Mouse (Mus musculus): Measurements from ENCODE around the gene Memo1.

Gene Memo1

GRCm38 (mm10) chr17:74293687-74294425 lies 1.5 kb downstream of the Memo1 start:
- DNase-seq (ENCODE audit: low spot score), result peak; percentile 61

- DNase-seq (ENCODE audit: low spot score), result no peak
Measured at GRCm38 (mm10) chr17:74291640-74292361, 3.5 kb downstream of the Memo1 start.

GRCm38 (mm10) chr17:74290869-74291268 lies 4.5 kb downstream of the Memo1 start:
- DNase-seq (ENCODE audit: low spot score), result no peak

- DNase-seq (ENCODE audit: low spot score), result no peak
Measured at GRCm38 (mm10) chr17:74290198-74290597, 5.1 kb downstream of the Memo1 start.

- DNase-seq (ENCODE audit: low spot score), result no peak
Measured at GRCm38 (mm10) chr17:74288626-74289025, 6.7 kb downstream of the Memo1 start.

GRCm38 (mm10) chr17:74286140-74286730 lies 9.1 kb downstream of the Memo1 start:
- DNase-seq (ENCODE audit: low spot score), result no peak

GRCm38 (mm10) chr17:74285730-74286129 lies 9.6 kb downstream of the Memo1 start:
- DNase-seq (ENCODE audit: low spot score), result no peak

- DNase-seq (ENCODE audit: low spot score), result no peak
Measured at GRCm38 (mm10) chr17:74284397-74285115, 10.8 kb downstream of the Memo1 start.

GRCm38 (mm10) chr17:74282024-74282423 lies 13.3 kb downstream of the Memo1 start:
- DNase-seq (ENCODE audit: low spot score), result no peak

GRCm38 (mm10) chr17:74278966-74279869 lies 16.1 kb downstream of the Memo1 start:
- no peak for DNase-seq (ENCODE audit: low spot score)

- DNase-seq (ENCODE audit: low spot score), result no peak
Measured at GRCm38 (mm10) chr17:74274471-74274870, 20.9 kb downstream of the Memo1 start.

- no peak for DNase-seq (ENCODE audit: low spot score)
Measured at GRCm38 (mm10) chr17:74272683-74273205, 22.6 kb downstream of the Memo1 start.

GRCm38 (mm10) chr17:74271541-74272268 lies 23.6 kb downstream of the Memo1 start:
- no peak for DNase-seq (ENCODE audit: low spot score)

- DNase-seq (ENCODE audit: low spot score), result no peak
Measured at GRCm38 (mm10) chr17:74270205-74270604, 25.1 kb downstream of the Memo1 start.

- DNase-seq (ENCODE audit: low spot score), result no peak
Measured at GRCm38 (mm10) chr17:74267415-74268180, 27.7 kb downstream of the Memo1 start.

- DNase-seq (ENCODE audit: low spot score), result no peak
Measured at GRCm38 (mm10) chr17:74265636-74266035, 29.7 kb downstream of the Memo1 start.

GRCm38 (mm10) chr17:74265156-74265505 lies 30.2 kb downstream of the Memo1 start:
- peak; percentile 30 for DNase-seq (ENCODE audit: low spot score)

- no peak for DNase-seq (ENCODE audit: low spot score)
Measured at GRCm38 (mm10) chr17:74264333-74265155, 30.8 kb downstream of the Memo1 start.

GRCm38 (mm10) chr17:74262415-74262814 lies 32.9 kb downstream of the Memo1 start:
- no peak for DNase-seq (ENCODE audit: low spot score)
